Mouse (Mus musculus) right cerebral cortex, postnatal 36 days (tissue): ENCODE results near the gene Mrpl46.

Experiments
- DNase-seq, 2 experiments: peaks; one replicate each; pipeline ENCODE4 v3.0.0; 2022; ENCODE audit warnings: low spot score in 2 of 2, mixed read lengths in 1 of 2

Mrpl46 gene

DNA sequence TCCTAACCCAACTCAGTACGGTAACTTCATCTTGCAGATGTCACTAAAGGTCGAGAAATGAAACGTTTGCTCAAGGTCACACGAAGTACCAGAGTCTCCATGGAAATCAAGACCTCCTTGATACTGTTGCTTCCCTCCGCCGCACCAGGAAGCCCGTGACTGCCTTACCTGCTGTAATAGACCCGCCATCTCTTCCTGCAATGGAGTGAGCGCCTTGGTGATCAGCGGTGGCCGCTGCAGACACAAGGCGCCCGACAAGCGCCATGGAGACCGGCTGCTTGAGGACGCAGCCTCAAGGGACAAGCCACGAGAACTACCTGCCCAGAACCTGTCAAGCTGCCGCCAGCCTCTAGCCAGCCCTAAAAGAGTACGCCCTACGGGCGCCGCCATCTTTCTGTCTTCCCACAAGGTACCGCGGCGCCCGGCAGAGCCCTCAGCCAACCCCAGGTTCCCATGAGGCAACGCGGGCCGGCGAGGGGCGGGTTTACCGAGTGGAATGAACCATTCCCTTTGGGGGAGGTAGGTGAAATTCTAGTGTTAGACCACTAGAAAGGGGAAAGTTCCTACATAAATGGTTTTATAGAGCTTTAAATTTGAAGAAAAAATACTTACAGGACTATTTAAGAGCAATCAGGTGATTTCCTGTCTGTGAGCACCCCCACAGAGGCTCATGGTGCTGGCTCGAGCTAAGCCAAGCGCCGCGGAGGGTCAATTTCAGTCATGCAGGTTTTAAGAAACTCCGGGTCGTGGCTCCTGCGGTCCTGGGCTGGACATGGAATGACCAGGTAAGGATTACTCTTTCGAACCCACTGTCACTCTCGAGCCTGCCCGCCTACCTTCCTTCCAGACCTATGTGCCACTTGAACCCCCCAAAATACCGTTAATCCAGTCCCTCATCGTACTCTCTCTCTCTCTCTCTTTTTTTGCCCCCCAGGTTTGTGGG is at the start of gene Mrpl46, which contains the start of gene Mrps11:
Mrpl46 (minus strand) TSS at position 893 of the 943 bp plus-strand sequence.
Mrps11 (plus strand) TSS at position 481 of the 943 bp plus-strand sequence.
- DNase-seq = peak; percentile 76 to 80

GRCm38 (mm10) chr7:78827749-78828362 is 44.5 kb upstream of the Mrpl46 start:
- DNase-seq = no peak

DNA sequence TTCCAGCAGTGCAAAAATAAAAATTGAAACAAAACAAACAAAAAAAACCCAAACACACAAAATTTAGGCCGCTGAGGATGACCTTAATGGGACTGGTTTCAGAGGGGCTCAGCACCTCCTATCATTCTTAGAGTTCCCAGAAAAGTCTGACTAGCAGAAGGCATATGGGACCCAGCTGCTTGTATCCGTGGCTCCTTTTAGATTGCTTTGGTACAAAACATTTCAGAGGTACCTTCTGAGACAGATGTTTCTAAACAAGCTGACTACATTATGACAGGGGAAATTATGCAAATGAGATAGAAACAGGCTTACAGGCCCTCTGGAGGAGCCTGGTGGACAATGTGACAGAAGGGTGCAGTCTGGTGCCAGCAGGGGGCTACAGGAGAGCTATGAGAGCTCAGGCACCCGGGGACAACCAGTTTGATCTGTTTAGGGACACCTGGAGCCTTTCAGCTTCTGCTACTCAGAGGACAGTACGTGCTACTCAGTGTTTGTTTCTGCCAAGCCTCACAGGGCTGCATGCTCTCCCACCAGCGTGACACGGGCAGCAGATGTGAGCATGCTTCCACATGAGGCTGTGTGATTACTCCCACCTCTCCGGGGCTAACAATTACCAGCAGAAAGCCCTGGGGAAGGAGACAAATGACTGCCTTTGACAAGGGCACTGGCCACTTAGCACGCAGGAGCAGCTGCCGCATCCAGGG is 43.5 kb upstream of the Mrpl46 start:
- DNase-seq = no peak

DNA sequence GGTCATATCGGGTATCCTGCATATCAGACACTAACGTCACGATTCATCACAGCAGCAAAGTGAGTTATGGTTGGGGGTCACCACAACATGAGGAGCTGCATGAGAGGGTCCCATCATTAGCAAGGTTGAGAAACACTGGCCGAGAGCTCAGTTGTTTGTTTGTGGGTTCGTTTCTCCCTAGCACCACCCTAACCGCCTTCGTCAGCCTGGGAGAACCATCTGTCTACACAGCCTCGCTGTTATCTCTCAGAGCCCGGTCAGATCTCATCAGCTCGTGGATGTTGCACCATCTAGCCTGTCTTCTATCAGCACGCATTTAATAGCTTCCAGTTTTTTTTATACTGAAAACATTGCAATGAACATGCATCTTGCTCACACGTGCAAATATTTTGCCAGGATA is 35.0 kb upstream of the Mrpl46 start:
- no peak for DNase-seq

DNA sequence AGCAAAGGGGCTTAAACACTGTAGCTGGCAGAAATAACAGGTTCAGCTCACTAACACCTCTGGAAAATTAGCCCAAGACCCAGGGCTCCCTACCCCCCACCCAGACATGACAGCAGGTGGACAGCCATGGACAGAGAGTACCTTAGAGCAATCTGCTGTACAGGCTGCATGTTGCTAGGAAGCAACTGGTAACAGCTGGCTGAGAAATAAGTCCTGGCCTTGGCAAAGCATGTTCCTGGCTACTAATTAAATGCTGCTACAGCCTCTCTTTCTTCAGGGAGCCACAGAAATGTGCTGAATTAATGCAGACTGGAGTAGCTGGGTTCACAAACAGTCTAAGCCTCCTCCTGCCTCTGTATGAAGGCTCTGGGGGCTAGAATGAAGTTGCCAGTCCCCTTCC is 31.4 kb upstream of the Mrpl46 start:
- DNase-seq = no peak

DNA sequence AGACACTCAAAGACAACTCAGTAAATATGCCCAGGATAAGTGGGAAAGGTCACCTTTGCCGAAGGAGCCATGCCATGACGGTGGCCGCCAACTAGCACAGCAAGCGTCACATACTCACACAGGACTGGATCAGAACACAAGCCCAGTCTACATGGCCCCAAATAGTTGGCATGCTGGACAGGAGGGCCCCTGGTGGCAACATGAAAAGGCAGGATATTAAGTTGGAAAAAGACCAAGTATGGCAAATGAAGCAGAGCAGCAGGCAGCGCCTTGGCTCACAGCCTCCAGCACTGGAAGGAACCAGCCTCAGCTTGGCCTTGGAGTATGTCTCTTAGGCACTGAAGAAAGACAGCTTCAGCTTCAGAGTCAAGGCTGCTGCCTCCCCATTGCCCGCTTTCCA is 30.5 kb upstream of the Mrpl46 start:
- no peak for DNase-seq

- no peak for DNase-seq
These were observed 23.9 kb upstream of the Mrpl46 start for GRCm38 (mm10) chr7:78807192-78807591.

GRCm38 (mm10) chr7:78803841-78804240 is 20.5 kb upstream of the Mrpl46 start:
- DNase-seq = no peak

DNA sequence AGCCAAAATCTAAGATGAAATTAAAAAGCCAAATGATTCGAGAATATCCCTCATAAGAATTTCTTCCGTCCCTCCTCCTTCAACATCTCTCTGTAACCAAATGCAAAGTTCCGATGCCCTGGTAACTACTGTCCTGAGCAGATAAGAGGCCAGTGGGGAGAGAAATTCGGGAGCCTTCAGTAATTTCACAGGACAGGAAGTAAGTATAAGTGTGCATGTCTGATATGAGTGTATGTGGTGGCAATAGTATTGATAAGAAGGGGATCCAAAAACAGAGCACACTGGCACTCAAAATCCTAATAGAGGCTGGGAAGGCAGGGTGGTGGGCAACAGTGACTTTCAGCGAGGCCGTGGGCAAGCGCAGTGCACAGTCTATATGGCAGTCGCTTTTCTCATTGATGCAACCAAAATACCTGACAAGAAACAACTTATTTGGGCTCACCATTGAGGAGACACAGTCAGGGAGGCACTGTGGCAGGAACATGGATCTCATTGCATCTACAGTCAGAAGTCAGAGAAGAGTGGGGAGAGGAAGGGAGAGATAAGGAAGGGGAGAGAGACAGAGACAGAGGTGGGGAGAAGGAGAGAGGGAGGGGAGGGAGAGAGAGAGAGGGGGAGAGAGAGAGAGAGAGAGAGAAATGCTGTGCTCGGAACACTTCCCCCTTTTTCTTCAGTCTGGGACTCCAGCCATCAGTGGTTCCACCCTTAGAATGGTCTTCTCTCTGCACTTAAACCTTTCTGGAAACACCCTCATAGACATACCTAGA is 16.6 kb upstream of the Mrpl46 start:
- DNase-seq = no peak

DNA sequence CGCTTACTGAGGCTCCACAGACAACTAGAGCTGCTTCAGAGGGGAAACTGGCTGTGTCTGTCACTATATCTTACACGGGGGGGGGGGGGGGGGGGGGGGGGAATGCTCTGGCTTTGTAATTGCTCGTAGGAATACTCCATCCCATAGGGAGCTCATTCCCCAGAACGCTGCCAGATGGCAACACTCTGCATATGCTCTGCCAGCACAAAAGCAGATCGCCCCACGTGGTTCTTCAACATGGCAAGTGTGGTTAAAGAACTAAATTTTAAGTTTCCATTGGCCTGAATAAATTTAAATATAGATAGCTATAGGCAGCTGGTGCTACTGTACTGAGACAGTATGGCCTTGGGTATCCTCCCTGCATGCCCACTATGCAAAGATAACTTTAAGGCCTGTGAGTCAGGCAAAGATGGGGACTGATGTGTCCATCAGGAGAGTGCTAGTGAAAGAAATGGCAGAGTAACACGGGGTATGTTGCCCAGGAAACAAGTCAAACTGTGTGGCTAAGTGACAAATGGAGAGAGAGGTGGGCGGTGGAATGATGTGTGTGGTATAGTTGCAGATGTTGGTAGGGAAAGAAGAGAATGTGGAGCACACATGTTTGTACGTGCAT is 14.6 kb upstream of the Mrpl46 start:
- peak; percentile 69 to 71 for DNase-seq

- DNase-seq = peak in 1 of 2 experiments; percentile 47
These were observed 13.3 kb upstream of the Mrpl46 start for GRCm38 (mm10) chr7:78796624-78797023.

- no peak for DNase-seq
These were observed 11.3 kb upstream of the Mrpl46 start for GRCm38 (mm10) chr7:78794571-78795092.

- no peak for DNase-seq
These were observed 10.7 kb upstream of the Mrpl46 start for GRCm38 (mm10) chr7:78793895-78794570.

DNA sequence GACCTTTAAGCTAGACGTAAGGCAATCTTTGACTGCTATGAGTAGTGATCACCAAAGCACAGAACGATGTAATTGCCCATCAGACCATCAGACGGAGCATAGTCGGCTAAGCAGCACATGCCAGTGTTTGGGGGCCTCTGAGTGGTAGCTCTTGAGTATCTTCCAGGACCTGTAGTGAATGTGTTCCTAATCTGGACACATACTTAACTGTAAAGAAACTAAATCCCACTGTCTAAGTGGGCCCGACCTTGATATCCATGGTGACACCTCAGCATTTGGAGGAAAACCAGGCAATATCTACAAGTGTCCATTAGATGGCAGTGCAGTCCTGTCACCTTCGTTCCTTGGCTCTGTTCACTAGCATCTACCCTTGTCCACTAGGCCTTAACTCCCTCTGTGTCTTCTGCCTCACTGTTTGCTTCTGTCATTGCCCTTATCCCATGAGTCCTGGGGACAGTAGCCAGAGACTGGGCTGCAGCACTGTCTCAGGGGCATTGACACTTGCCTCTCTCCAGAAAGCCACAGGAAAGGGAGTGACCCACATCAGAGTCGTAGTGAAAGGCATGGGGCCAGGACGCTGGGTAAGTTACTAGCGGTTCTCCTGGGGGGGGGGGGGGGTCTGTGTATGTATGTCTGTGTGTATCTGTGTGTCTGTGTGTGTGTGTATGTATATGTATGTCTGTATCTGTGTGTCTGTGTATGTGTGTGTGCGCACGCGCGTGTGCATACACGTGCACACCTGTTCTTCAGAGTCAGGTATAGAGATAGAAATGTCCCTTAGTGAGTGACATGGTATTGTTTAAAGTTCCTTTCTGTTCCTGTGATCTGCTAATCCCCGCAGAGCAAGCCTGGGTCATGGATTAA is 8.3 kb upstream of the Mrpl46 start:
- no peak for DNase-seq

DNA sequence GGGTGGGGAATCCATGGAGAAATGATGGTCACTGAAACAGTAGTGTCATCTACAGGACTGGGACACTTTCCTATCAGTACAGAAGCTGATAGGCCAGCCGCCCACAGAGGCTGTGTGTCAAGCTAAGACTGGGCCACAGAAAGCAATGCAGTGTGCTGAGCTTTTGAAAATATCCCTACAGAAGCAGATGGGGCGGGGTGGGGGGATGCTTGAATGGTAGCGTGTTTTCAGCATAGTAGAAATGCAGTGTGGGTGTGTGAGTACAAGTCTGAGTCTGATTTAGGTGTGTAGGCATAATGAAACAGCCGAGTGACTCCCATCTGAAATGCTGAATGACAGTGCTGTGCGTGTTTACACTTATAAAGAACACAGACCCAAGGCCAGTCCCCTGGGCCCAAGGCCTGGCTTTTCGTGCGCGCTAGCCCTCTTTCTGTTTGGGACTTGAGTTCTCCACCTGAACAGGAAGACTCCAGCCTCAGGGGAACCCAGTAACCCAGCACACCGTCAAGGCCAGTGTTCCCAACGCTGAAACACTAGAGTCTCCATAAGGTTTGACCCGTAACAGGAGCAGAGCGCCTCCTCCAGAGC is 4.6 kb upstream of the Mrpl46 start:
- peak in 1 of 2 experiments; percentile 61 for DNase-seq

DNA sequence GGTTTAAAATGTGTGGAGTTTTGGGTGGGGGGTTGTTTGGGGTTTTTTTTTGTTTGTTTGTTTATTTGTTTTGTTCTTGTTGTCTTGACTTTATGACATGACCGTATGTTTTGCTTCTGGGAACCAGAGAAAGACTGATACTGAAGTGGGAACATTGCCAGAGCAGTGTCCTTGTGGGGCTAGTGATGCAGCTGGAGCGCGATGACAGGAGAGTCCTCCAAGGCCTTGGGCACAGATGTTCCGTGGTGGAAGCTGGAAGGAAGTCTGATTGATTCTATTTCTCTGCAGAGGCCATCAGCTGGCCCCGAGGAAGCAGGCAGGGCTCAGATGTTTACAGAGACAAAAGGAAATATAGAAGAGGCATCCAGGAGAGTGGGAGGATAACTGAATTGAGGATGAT is 2.6 kb upstream of the Mrpl46 start:
- no peak for DNase-seq

DNA sequence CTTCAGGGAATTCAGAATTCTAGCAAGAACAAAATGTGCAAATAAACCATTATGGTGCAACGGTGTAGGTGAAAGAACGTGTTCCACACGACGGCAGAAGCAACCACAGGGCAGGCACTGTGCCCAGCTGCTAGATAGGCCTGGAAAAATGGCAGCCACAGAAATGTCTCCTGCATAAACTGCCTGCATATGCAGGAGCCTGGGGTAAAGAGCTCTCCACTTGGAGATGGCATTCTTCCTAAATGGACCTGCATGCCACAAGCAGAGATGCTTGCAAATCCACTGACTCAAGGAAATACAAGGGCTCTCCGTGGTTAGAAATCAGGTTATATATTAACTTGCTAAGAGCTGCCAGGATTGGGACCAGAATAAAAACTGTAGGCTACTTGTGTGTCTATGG is 4.6 kb downstream of the Mrpl46 start:
- DNase-seq = no peak

GRCm38 (mm10) chr7:78770936-78771335 is 12.4 kb downstream of the Mrpl46 start:
- DNase-seq = no peak

DNA sequence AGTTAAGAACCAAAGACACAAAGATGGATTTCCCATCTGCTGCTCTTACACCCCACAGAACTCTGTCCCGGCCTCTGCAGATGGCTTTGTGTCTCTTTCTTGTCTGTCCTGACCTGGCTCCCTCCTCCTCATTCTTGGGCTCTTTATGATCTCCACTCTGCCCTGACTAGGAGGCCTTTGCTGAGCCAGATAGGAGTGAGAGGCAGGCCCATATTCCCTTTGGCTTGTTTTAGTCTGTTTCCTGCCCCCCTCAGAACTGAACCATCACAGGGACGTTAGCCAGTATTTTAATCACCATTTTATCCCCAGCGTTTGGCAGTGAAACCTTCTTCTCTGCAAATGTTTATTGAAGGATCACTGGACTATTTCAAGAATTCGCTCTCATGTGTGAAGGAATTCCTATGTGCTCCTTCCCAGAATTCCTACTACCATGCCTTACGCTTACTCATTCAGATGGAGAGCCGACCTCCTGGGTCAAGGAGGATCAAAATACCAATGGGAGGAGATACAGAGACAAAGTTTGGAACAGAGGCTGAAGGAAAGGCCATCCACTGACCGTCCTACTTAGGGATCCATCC is 14.2 kb downstream of the Mrpl46 start:
- DNase-seq = no peak
